Mouse (Mus musculus) embryonic fibroblast, embryonic 13.5 days (primary cell): Measurements from ENCODE around the gene Tenm4.

Source experiments
- CTCF ChIP-seq: IDR thresholded peaks from 2 replicates; pipeline ENCODE4 v1.5.1; 2011; ENCODE audit warnings: mild to moderate bottlenecking, control low read depth, low read length, moderate library complexity, borderline replicate concordance; ENCODE audit not compliant: insufficient read depth
- POLR2A ChIP-seq: IDR thresholded peaks from 2 replicates; pipeline ENCODE4 v1.6.1; 2011; ENCODE audit warnings: low read depth, mild to moderate bottlenecking, control low read depth, low read length, moderate library complexity

DNA sequence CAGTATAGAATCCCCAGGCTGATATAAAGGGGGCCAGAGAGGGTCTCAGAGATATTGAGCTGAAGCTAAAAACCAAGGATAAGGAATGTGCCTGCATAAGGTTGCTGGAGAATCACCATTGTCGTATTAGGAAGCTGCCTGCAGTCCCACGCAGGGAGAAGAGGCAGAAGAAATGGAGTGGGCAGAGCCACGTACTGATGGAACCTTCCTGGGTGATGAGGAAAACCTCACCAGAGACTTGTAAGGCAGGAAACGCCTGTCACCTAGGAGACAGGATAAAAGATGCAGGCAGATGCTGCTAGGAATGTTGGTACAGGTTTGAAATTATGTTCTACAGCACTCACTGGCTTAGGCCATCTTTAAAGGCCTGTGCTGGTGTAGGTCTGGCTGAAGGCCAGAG lies 329.8 kb downstream of the Tenm4 start:
- no peak for TF ChIP-seq CTCF
- TF ChIP-seq POLR2A: no peak
